Mouse (Mus musculus) hindbrain, embryonic 11.5 days (tissue): ENCODE results near the gene Ctu2. TPM values are rescaled to one million over a fixed set of nuclear protein-coding genes. Genes with fewer than 3 reads are reported as not detected.

Source experiments
- ATAC-seq: fragments of 200-750 bp; cut with Nextera tagmentation; 2 replicates; pipeline ENCODE4 v1.8.0; 2017; ENCODE audit warnings: mild to moderate bottlenecking, moderate TSS enrichment, moderate library complexity; ENCODE audit not compliant: low FRiP score
- DNase-seq: peaks from one replicate; pipeline ENCODE4 v3.0.0-alpha.2; 2015; ENCODE audit warnings: low spot score
- H3K27ac ChIP-seq: fragments of 300-500 bp; sonication (generic); 2 replicates; pipeline ENCODE4 v1.5.1; 2014; ENCODE audit warnings: mild to moderate bottlenecking, low read depth, low read length
- H3K27me3 ChIP-seq: fragments of 300-500 bp; sonication (generic); 2 replicates; pipeline ENCODE4 v1.6.1; 2014; ENCODE audit warnings: mild to moderate bottlenecking, low read length, moderate library complexity, mixed read lengths; ENCODE audit not compliant: control insufficient read depth, insufficient read depth
- H3K36me3 ChIP-seq: fragments of 300-500 bp; sonication (generic); 2 replicates; pipeline ENCODE4 v1.6.1; 2014; ENCODE audit warnings: mild to moderate bottlenecking, low read length, moderate library complexity, mixed read lengths; ENCODE audit not compliant: control insufficient read depth, insufficient read depth
- H3K4me1 ChIP-seq: fragments of 300-500 bp; sonication (generic); replicated peaks from 2 replicates; pipeline ENCODE4 v1.6.1; 2014; ENCODE audit warnings: low read length, mixed read lengths; ENCODE audit not compliant: control insufficient read depth, insufficient read depth
- H3K4me2 ChIP-seq: fragments of 300-500 bp; sonication (generic); replicated peaks from 2 replicates; pipeline ENCODE4 v1.6.1; 2014; ENCODE audit warnings: mild to moderate bottlenecking, low read depth, low read length
- H3K4me3 ChIP-seq: fragments of 300-500 bp; sonication (generic); 2 replicates; pipeline ENCODE4 v1.5.1; 2014; ENCODE audit warnings: low read depth, low read length
- H3K9ac ChIP-seq: fragments of 300-500 bp; sonication (generic); 2 replicates; pipeline ENCODE4 v1.6.1; 2014; ENCODE audit warnings: low read depth, low read length
- H3K9me3 ChIP-seq: fragments of 300-500 bp; sonication (generic); 2 replicates; pipeline ENCODE4 v1.6.1; 2016; ENCODE audit warnings: low read length; ENCODE audit not compliant: control insufficient read depth
- WGBS: fragments of 180-500 bp; shearing (Covaris S2); extraction: QIAGEN DNeasy Blood & Tissue Kit; methylation state at CpG from one replicate; pipeline ENCODE4 v1.1.7; 2014; 5-methylcytosine and 5-hydroxymethylcytosine counted together
- polyA plus RNA-seq: library from polyadenylated mRNA; unstranded; fragments of >200 nt; fragmentation: Nextera tagmentation; extraction: Ambion mirVana; gene quantifications from 2 replicates; pipeline ENCODE4 v1.2.1, GENCODE M21; 2014

Ctu2 gene
- polyA plus RNA-seq, 1 experiment from 2014 or later: 65.6 TPM

DNA sequence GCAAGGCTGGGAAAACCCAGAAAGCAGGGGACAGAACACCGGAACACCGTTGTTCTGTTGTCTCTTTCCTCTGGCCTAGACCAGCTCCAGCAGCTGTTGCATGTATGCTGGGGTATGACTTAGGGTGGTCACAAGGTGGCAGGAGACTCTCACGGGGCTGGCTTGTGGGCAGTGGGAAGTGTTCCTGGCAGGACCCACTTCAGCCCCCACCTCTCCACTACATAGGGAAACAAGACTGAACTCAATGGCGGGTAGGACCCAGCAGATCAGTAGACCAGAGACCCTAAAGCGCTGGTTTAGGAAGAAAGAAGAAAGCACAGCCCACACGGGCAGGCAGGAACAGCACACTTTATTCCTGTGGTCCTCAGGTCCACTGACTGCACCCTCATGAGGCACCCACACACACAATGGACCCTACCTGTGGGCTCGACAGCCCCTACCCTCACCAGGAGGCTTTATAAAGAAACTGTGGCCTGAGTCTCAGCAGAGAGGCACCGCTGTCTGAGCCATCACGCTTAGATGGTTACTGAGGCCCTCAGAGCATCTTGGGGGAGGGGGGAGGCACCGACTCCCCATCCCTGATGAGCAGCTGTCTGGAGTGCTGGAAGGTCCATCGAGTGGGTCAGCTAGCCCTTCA is 42.6 kb upstream of the Ctu2 start:
- ATAC-seq: peak; percentile 31; the same call in 1 of the 2 replicates
- H3K4me2 ChIP-seq: no peak overlapping the region
- DNase-seq: peak; percentile 3
- no peak overlapping the region for H3K9ac ChIP-seq
- H3K4me3 ChIP-seq: no peak overlapping the region
- H3K4me1 ChIP-seq: peaks cover 11% of the 10 kb centered on the region; the same call in 1 of the 2 replicates
- H3K27me3 ChIP-seq: no peaks in the 10 kb centered on the region
- no peak overlapping the region for H3K27ac ChIP-seq
- 0 out of 2 replicates have a peak, but pooled peaks cover 9% of the 10 kb centered on the region for H3K36me3 ChIP-seq
- H3K9me3 ChIP-seq: no peaks in the 10 kb centered on the region
- WGBS: 67% methylated on average over 11 of the region's 11 CpGs

DNA sequence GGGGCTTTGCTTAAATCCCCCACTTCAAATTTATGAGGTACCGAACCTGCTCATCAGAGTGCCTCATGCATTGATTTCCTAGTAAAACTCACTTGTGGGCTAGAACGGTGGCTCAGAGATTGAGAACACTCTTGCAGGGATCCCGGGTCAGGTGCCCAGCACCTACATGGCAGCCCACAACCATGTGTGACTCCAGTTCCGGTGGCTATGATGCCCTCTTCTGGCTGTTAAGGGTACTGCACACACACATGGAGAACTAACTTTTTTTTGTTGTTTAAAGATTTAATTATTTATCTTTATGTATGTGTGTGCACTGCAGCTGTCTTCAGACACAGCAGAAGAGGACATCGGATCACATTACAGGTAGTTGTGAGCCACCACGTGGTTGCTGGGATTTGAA is 40.6 kb upstream of the Ctu2 start:
- Histone ChIP-seq H3K9me3 (no peaks in the 10 kb centered on the region), H3K4me1 (peaks cover 11% of the 10 kb centered on the region; the same call in 1 of the 2 replicates), H3K4me3 (no peak overlapping the region), H3K36me3 (0 out of 2 replicates have a peak, but pooled peaks cover 9% of the 10 kb centered on the region), H3K9ac (no peak overlapping the region), H3K27ac (no peak overlapping the region), H3K4me2 (no peak overlapping the region), H3K27me3 (no peaks in the 10 kb centered on the region)
- ATAC-seq (no peak), DNase-seq (no peak)
- 87% methylated on average over 6 of the region's 6 CpGs for WGBS

DNA sequence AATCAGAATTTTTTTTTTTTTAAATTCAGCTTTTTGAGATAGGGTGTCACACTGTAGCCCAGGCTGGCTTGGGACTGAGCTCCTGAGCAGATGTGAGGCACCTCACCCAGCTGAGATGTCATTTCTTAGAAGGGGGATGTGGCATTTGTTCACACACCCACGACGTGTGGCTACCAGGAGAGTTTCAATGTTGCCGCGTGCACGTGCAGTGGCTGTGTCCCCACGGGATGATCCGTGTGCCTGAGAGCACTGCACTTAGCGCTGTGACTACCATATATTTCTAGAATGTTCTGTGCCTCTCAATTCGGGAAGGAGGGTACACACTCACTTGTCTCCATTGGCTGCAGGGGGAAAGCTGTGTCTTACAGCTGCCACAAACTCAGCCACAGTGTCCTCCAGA is 39.8 kb upstream of the Ctu2 start:
- Histone ChIP-seq H3K4me3 (no peak overlapping the region), H3K27me3 (no peaks in the 10 kb centered on the region), H3K27ac (no peak overlapping the region), H3K4me2 (no peak overlapping the region), H3K4me1 (peaks cover 11% of the 10 kb centered on the region; the same call in 1 of the 2 replicates), H3K36me3 (0 out of 2 replicates have a peak, but pooled peaks cover 9% of the 10 kb centered on the region), H3K9me3 (no peaks in the 10 kb centered on the region), H3K9ac (no peak overlapping the region)
- no peak for DNase-seq
- no peak for ATAC-seq
- 98% methylated on average over 9 of the region's 9 CpGs for WGBS

- no peak overlapping the region for H3K27ac ChIP-seq
- no peak overlapping the region for H3K4me2 ChIP-seq
- ATAC-seq (no peak), DNase-seq (no peak)
- 0 out of 2 replicates have a peak, but pooled peaks cover 9% of the 10 kb centered on the region for H3K36me3 ChIP-seq
- no peak overlapping the region for H3K9ac ChIP-seq
- H3K27me3 ChIP-seq: no peaks in the 10 kb centered on the region
- no peaks in the 10 kb centered on the region for H3K9me3 ChIP-seq
- H3K4me3 ChIP-seq: no peak overlapping the region
- peaks cover 11% of the 10 kb centered on the region; the same call in 1 of the 2 replicates for H3K4me1 ChIP-seq
- 87% methylated on average over 20 of the region's 20 CpGs for WGBS
Observed at GRCm38 (mm10) chr8:122436586-122437125, 39.3 kb upstream of the Ctu2 start.

- Histone ChIP-seq H3K4me3 (no peak overlapping the region), H3K27me3 (no peaks in the 10 kb centered on the region), H3K9ac (no peak overlapping the region), H3K36me3 (0 out of 2 replicates have a peak, but pooled peaks cover 9% of the 10 kb centered on the region), H3K27ac (no peak overlapping the region), H3K4me1 (peaks cover 5% of the 10 kb centered on the region), H3K9me3 (no peaks in the 10 kb centered on the region), H3K4me2 (no peak overlapping the region)
- DNase-seq (no peak), ATAC-seq (no peak)
- WGBS: 90% methylated on average over 13 of the region's 13 CpGs
Observed at GRCm38 (mm10) chr8:122437708-122438331, 38.1 kb upstream of the Ctu2 start.

DNA sequence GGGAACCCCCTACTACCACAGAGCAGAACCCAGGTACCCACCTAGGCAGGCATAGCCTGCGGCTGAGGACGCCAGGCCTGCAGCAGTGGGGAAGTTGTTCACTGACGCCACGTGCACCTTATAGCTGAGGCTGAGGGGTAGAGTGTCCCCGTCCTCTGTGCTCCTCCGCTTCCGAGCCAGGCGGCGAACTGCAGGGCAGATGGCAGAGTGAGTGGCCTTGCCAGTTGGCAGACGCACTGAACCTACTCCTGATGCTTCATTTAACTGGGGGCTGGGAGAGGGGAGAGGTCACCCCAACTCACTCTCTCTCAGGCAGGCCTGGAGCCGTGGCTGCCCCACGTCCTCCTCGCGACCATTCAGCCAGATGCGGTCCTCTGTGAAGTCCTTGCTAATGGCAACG is 36.6 kb upstream of the Ctu2 start:
- no peaks in the 10 kb centered on the region for H3K27me3 ChIP-seq
- no peak overlapping the region for H3K4me2 ChIP-seq
- H3K36me3 ChIP-seq: 0 out of 2 replicates have a peak, but pooled peaks cover 9% of the 10 kb centered on the region
- DNase-seq (no peak), ATAC-seq (no peak)
- no peaks in the 10 kb centered on the region for H3K9me3 ChIP-seq
- H3K4me3 ChIP-seq: no peak overlapping the region
- no peak overlapping the region for H3K9ac ChIP-seq
- H3K4me1 ChIP-seq: peaks cover 4% of the 10 kb centered on the region
- H3K27ac ChIP-seq: no peak overlapping the region
- 94% methylated on average over 16 of the region's 16 CpGs for WGBS

GRCm38 (mm10) chr8:122441326-122441725 is 34.6 kb upstream of the Ctu2 start:
- Histone ChIP-seq H3K27me3 (no peaks in the 10 kb centered on the region), H3K9ac (no peak overlapping the region), H3K4me3 (no peak overlapping the region), H3K4me1 (peaks cover 4% of the 10 kb centered on the region), H3K36me3 (0 out of 2 replicates have a peak, but pooled peaks cover 2% of the 10 kb centered on the region), H3K4me2 (no peak overlapping the region), H3K9me3 (no peaks in the 10 kb centered on the region), H3K27ac (no peak overlapping the region)
- 100% methylated on average over 1 of the region's 1 CpGs for WGBS
- ATAC-seq (no peak), DNase-seq (no peak)

GRCm38 (mm10) chr8:122442356-122442755 is 33.6 kb upstream of the Ctu2 start:
- Histone ChIP-seq H3K36me3 (no peaks in the 10 kb centered on the region), H3K4me1 (peaks cover 4% of the 10 kb centered on the region), H3K4me2 (peak overlapping the region; percentile 53), H3K9ac (peak overlapping the region; percentile 60; the same call in 1 of the 2 replicates), H3K27ac (peak overlapping the region; percentile 68), H3K4me3 (peak overlapping the region; percentile 48), H3K9me3 (no peaks in the 10 kb centered on the region), H3K27me3 (no peaks in the 10 kb centered on the region)
- WGBS: 28% methylated on average over 7 of the region's 7 CpGs
- ATAC-seq (no peak), DNase-seq (no peak)
